Mouse (Mus musculus): ENCODE results near the gene Olfr71. TPM values are rescaled to one million over a fixed set of nuclear protein-coding genes. Genes with fewer than 3 reads are reported as not detected.

The Olfr71 gene
- polyA plus RNA-seq, 1 experiment = not detected

DNA sequence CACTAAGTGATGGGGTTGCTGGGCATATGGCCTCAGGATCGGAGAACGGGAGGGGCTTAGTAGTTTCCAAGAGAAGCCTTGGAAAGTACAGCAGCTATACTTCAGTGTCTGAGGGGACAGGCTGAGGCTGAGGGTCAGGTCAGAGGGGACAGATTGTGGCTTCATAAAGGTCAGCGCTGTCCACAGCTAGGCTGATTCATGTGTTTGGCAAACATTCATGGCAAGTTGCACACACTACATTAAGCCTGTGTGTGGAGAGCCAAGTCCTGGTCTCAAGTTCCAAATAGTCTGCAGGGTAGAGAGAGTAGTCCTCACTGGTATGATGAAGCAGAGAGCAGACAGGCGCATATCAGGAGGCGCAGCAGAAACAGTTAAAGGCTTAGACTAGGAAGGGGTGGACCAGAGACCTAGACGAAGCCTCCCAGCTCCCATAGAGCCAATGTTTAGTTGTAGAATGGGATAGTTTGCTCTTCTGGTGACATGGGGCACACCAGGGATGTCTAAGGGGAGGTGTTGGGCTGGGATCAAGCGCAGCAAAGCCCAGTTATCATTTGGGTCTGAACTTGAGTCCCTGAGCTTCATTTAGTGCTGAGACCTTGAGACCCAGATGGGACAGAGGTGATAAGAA is 30.5 kb downstream of the Olfr71 start:
- TF ChIP-seq GATA1 (IDR thresholded peaks at IDR 0.05; ENCODE audit: low read length) = no peak

DNA sequence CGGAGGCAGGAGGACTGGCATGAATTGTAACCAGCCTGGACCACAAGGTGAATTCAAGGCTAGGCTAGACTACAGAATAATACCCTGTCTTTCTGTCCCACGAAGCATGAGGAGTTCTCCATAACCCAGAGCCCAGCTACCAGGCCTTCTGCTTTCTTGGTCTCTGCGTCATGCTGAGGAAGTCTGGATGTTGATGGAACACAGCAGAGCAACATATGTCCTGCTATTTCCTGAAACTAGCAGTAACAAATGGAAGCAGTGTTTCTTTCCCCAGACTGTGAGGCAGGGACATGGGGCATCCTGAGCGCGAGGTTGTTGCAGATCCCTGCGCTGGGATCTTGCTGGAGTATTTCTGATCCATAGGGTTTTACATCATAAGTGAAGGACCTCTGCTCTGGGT is 31.5 kb downstream of the Olfr71 start:
- TF ChIP-seq GATA1 (IDR thresholded peaks at IDR 0.05; ENCODE audit: low read length) = no peak

DNA sequence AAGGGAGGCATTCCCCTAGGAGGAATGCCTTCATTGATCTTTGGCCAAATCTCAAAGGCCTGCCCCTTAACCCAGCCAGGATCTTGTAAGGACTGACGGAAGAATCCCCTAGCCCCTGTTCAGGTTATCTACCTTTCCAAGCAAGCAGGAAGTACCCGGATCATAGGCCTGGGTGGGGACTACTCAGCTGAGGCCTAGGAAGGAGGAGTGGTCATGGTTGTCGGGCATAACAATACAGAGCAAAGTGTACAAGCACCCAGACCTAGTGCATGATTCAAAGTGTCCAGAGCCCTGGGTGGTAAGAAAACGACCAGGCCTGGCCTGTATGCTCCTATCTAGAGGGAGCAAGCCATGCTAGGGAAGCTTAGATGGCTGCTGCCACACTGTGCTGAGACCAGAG is 34.4 kb downstream of the Olfr71 start:
- TF ChIP-seq GATA1 (IDR thresholded peaks at IDR 0.05; ENCODE audit: low read length) = no peak

DNA sequence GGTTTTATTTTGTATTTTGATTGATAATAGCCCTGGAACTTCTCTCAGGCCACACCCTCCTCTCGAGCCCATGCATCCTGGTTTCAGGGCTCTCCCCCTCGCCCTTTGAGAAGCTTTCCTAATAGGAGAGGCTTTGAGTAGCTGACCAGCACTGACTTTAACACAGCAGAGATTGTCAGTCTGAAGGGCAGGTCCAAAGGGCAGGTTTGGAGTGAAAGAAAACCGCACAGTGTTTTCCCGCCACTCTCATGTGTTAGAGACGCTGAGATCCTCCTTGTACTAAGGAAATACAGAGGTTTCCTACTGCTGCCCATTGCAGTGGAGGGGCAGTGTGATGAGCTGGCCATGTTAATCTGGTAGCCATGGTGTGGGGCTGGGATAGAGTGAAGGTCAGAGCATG is 35.1 kb downstream of the Olfr71 start:
- TF ChIP-seq GATA1 (IDR thresholded peaks at IDR 0.05; ENCODE audit: low read length) = no peak

DNA sequence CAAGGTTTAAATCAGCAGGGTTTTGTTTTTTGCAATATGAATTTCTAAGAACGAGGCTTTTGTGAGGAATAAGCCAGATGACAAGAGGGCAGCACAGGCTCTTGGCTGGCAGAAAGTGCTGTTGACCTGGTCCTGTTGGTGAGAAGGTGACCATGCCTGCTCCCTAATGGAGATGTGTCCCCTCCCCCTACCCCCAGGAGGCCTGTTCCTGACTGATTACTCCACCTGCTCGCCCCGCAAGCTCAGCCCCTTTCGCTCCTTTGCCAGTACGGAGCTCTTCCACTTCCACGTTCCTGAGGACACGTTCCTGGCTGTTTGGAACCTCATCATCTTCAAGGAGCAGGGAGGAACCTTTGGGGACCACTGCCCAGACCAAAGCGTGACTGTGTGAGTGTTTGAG is 36.4 kb downstream of the Olfr71 start:
- TF ChIP-seq GATA1 (IDR thresholded peaks at IDR 0.05; ENCODE audit: low read length) = no peak

DNA sequence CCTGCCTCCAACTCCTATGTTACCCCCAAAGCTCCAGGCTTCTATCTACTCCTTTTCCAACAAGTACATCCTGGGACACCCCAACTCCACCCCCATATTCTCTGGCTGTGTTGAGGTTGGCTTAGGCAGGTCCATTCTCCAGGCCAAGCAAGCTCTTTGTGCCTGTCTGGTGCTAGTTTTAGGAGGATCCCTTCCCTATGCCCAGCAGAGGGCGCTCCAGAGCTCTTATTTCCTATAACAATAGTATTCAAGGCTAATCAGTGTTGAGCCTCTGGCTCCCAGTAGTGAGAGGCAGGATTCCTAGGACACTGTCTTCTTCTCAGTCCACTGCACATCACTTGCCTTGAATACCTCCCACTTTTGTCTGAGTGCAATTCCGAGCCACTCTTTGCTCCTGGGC is 38.0 kb downstream of the Olfr71 start:
- TF ChIP-seq GATA1 (IDR thresholded peaks at IDR 0.05; ENCODE audit: low read length) = no peak

DNA sequence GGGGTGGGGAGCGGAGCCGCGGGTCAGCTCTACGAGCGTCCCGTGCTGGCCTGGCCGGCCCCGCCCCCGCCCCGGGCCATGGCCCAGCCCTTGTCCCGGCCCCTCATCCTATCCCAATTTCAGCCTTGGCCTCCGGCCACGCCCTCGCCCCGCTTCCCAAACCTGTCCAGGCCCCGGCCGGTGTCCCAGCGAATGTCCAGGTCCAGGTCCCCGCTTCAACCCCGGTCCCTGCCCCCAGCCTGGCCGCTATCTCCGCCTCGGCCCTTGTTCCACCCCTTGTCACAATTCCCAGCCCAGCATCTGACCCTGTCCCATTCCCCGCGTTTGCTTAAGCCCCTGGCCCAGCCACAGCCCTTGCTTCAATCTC is 40.6 kb downstream of the Olfr71 start:
- no peak for TF ChIP-seq GATA1 (IDR thresholded peaks at IDR 0.05; ENCODE audit: low read length)

DNA sequence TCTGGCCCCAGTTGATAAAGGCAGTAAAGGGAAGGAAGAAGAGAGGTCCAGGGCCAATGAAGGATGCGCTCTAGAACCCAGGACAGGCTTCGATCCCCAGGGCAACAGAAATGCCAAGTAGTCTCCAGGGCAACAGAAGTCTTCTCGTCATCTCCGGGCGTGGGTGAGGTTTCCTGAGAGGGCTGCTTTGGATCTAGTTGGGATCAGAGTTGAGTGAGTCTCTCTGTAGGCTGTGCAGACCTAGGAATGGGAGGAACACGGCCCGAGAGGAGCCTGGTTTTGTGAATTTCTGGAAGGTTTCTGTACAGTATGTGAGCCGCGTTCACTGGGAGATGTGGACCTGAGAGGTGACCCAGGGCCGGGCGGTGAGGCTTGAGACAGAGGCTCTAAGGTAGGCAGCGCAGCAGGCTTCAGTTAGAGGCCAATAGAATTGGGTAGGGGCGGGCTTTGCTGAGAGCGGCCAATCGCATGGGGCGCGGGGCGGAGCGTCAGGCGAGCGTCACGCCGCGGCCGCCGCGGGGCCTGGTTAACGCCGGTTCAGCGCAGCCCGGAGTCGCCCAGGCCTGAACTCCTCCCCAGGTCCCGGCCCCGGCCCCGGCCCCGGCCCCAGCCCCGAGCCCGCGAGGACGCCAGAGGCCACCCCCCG is 41.1 kb downstream of the Olfr71 start, which contains the start of the genes Tmem8b and Fam221b:
Gene Tmem8b (plus strand): TSS at position 190 of the 646 bp plus-strand sequence.
Gene Fam221b (minus strand): TSS at position 364 of the 646 bp plus-strand sequence.
- TF ChIP-seq GATA1 (IDR thresholded peaks at IDR 0.05; ENCODE audit: low read length) = no peak

DNA sequence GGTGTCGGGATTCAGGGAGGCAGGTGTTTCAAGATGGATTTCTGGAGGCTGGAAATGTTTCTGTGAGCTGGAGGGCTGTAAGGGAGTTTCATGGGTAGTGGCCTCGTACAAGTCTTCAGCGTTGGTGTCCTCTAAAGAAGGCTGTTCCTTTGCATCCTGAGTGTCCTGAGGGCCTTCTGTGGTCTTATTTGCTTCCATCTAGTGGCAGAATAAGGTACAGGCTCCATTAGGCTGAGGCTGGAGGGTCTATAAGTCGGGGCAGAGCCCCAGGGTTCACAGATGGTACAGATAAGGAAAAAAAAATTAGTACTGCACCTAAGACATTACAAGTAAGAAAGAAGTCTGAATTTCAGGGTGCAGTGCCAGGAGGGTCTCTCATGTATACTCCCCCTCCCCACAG is 43.6 kb downstream of the Olfr71 start:
- no peak for TF ChIP-seq GATA1 (IDR thresholded peaks at IDR 0.05; ENCODE audit: low read length)

DNA sequence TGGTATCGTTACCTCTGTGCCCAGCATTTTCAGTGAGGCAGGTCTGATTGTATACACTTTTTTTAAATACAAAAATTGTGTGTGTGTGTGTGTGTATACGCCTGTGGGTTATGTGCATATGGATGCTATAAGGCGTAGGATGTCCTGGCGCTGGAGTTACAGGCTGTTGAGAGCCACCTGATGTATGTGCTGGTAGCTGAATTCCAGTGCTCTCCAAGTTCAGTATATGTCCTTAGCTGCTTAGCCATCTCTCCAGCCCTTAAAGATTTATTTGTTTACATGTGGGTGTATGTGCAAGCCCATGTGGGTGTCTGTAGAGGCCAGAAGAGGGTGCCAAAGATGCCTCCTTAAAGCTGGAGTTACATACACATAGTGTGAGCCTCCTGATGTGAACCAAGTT is 52.9 kb downstream of the Olfr71 start:
- TF ChIP-seq GATA1 (IDR thresholded peaks at IDR 0.05; ENCODE audit: low read length) = no peak

DNA sequence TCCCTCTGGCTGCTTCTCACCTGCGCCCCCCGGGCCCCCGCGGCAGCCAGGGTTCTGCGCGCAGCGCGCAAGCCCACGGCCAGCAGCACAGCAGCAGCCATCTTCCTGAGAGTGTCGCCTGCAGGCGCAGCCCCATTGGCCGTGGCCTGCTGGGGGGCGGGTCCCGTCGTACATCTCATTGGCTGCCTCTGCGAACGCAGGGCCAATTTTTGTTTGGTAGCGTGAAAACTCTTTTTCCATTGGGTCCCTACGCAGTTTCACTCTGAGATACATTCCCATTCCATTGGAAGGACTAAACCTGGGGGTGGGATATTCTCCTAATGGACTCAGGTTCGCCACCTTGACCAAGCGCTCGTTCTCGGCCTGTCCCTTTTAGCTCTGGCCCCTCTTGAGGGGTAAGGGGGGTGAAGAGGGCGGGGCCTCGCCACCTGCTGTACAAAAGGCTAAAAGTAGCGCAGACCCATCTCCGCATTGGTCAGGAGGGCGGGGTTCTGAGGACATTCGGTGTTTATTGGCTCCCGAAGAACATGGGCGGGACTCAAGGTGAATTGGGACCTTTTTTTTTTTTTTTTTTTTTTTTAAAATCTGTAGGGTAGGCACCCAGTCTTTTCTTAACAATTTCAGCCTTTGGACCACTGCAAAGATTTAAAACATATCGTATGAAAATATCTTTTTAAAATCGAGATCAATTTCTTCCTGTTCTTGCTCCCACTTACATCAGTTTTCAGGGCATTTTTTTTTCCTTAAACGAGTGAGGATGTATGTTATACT is 53.5 kb downstream of the Olfr71 start, which contains the start of gene Hint2:
Gene Hint2 (minus strand): TSS at position 128 of the 771 bp plus-strand sequence.
- no peak for TF ChIP-seq GATA1 (IDR thresholded peaks at IDR 0.05; ENCODE audit: low read length)

DNA sequence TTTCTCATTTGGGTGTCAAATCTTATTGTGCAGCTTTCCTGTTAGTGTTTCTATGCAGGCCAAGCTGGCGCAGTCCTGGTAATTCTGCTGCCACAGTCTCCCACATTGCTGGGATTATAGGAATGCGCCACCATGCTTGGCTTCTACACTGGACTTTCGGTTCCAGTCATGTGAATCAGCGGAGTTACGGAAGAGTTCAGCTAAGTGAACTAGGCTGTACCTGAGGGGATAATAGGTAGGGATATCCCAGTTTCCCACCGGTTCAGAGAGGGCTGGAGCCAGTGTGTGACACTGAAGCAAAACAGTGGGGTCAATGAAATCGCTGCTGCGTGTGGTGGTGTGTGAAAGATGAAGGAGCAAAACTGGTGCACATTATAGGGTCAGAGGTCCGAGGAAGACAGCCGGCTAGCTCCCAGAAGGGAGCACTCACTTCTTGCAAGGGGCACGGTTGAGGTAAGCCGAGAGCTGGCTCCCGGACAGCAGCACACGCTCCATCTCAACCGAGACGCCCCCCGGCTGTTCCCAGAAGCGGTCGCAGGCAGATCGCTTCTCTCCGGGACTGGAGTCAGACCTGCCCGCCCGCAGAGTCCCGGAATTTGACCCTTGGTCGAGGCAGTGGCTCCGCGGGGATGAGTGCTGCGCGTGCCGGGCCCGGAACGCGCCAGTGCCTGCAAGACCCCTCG is 54.3 kb downstream of the Olfr71 start:
- no peak for TF ChIP-seq GATA1 (IDR thresholded peaks at IDR 0.05; ENCODE audit: low read length)

Other genes starting within 250 kb of the Olfr71 start
- not detected in 2 replicates for gene Sit1, start 226.5 kb downstream of the Olfr71 start, polyA plus RNA-seq (2012)
- gene Ccdc107, start 217.4 kb downstream of the Olfr71 start, polyA plus RNA-seq (2012) = 69.1 and 82.1 TPM in 2 replicates
- 14.1 and 17.4 TPM in 2 replicates for gene Arhgef39, start 210.6 kb downstream of the Olfr71 start, polyA plus RNA-seq (2012)
- gene Car9, start 203.3 kb downstream of the Olfr71 start, polyA plus RNA-seq (2012) = not detected in 2 replicates
- not detected in 2 replicates for gene Tpm2, start 186.5 kb downstream of the Olfr71 start, polyA plus RNA-seq (2012)
- gene Creb3, start 147.9 kb downstream of the Olfr71 start, polyA plus RNA-seq (2012) = 1.6 and 2.6 TPM in 2 replicates
- gene Tln1, start 147.6 kb downstream of the Olfr71 start, polyA plus RNA-seq (2012) = 169 and 178 TPM in 2 replicates
- gene Rgp1, start 131.5 kb downstream of the Olfr71 start, polyA plus RNA-seq (2012) = 31.2 and 129 TPM in 2 replicates
- gene Gba2, start 131.4 kb downstream of the Olfr71 start, polyA plus RNA-seq (2012) = 13.5 and 21.5 TPM in 2 replicates
- not detected in 2 replicates for gene Msmp, start 125.8 kb downstream of the Olfr71 start, polyA plus RNA-seq (2012)
- gene Npr2, start 78.3 kb downstream of the Olfr71 start, polyA plus RNA-seq (2012) = 0.11 TPM in 2 replicates
- gene Spag8, start 56.7 kb downstream of the Olfr71 start, polyA plus RNA-seq (2012) = not detected in 2 replicates
- gene Hint2, start 53.8 kb downstream of the Olfr71 start, polyA plus RNA-seq (2012) = 45.3 and 51.0 TPM in 2 replicates
- gene Tmem8b, start 41.3 kb downstream of the Olfr71 start, polyA plus RNA-seq (2012) = 3.2 and 3.4 TPM in 2 replicates
- 0.01 and 0.02 TPM in 2 replicates for gene Fam221b, start 41.1 kb downstream of the Olfr71 start, polyA plus RNA-seq (2012)
- gene Olfr70, start 9.4 kb downstream of the Olfr71 start, polyA plus RNA-seq (2012) = not detected in 2 replicates
- not detected in 2 replicates for gene Hrct1, start 16.9 kb upstream of the Olfr71 start, polyA plus RNA-seq (2012)
- not detected in 2 replicates for gene Spaar, start 19.8 kb upstream of the Olfr71 start, polyA plus RNA-seq (2012)
- not detected in 2 replicates for gene Olfr159, start 60.8 kb upstream of the Olfr71 start, polyA plus RNA-seq (2012)
- not detected in 2 replicates for gene Olfr156, start 113.6 kb upstream of the Olfr71 start, polyA plus RNA-seq (2012)
- not detected in 2 replicates for gene Olfr157, start 129.9 kb upstream of the Olfr71 start, polyA plus RNA-seq (2012)
- gene Olfr155, start 141.3 kb upstream of the Olfr71 start, polyA plus RNA-seq (2012) = not detected in 2 replicates
- gene Reck, start 165.3 kb upstream of the Olfr71 start, polyA plus RNA-seq (2012) = not detected in 2 replicates
- gene Glipr2, start 247.1 kb upstream of the Olfr71 start, polyA plus RNA-seq (2012) = 34.6 and 41.8 TPM in 2 replicates

Data from G1E-ER4 (cell line).